In genomic region chr16:16826223-16826622, GRCm38 (mm10) we compare ENCODE assay signal across 23 mouse cellular contexts. TPM values are rescaled to one million over a fixed set of nuclear protein-coding genes. Genes with fewer than 3 reads are reported as not detected.
"Had no signal": no experiment of that assay in that cellular context is flagged by ENCODE, and none has a peak within 500 bp of the region (broad histone marks: within the 10 kb centered on the region; RNA-seq: fewer than 3 reads in every experiment).

No protein-coding gene starts in this region.

- H3K27ac ChIP-seq: neural tube, embryonic 12.5 days; neural tube, embryonic 13.5 days; neural tube, embryonic 15.5 days; stomach, embryonic 15.5 days; stomach, postnatal 0 days had no signal

- H3K36me3 ChIP-seq: neural tube, embryonic 12.5 days; neural tube, embryonic 13.5 days; neural tube, embryonic 15.5 days; stomach, embryonic 15.5 days had no signal

- H3K9ac ChIP-seq: neural tube, embryonic 12.5 days; neural tube, embryonic 13.5 days; neural tube, embryonic 15.5 days; stomach, embryonic 15.5 days had no signal

- H3K4me3 ChIP-seq: neural tube, embryonic 12.5 days; neural tube, embryonic 13.5 days; neural tube, embryonic 15.5 days; stomach, embryonic 15.5 days had no signal

- H3K27me3 ChIP-seq: neural tube, embryonic 12.5 days; neural tube, embryonic 13.5 days; neural tube, embryonic 15.5 days; stomach, embryonic 15.5 days had no signal

- DNase-seq: retina, postnatal 1 day; right cerebral cortex, adult 18-20 months; right cerebral cortex, postnatal 14 days; right cerebral cortex, postnatal 25 days; right cerebral cortex, postnatal 4 days; spleen, adult 18-20 months; thymus, adult 18-20 months; thymus, adult 2 months; thymus, postnatal 14 days; thymus, postnatal 25 days; thymus, postnatal 36 days; thymus, postnatal 4 days had no signal

- H3K9me3 ChIP-seq: neural tube, embryonic 12.5 days; neural tube, embryonic 13.5 days; neural tube, embryonic 15.5 days; stomach, embryonic 15.5 days had no signal

- H3K4me1 ChIP-seq: neural tube, embryonic 12.5 days had no signal

RNA-seq across cellular contexts. Expression of gene Spag6l, which starts 3.0 kb away (rescaled TPM):
- polyA plus RNA-seq: small intestine, adult 2 months; spleen, adult 2 months had no signal

RNA-seq across cellular contexts. Expression of gene Igll1, which starts 37.6 kb away (rescaled TPM):
- polyA plus RNA-seq: neural tube, embryonic 12.5 days; neural tube, embryonic 13.5 days; neural tube, embryonic 14.5 days; neural tube, embryonic 15.5 days; small intestine, adult 2 months; spleen, adult 2 months; stomach, postnatal 0 days; testis, adult 2 months; urinary bladder, adult 2 months had no signal

RNA-seq across cellular contexts. Expression of gene Vpreb1, which starts 44.4 kb away (rescaled TPM):
- total RNA-seq: neutrophil, adult 5-6 weeks had no signal
- polyA plus RNA-seq: neural tube, embryonic 14.5 days had no signal
